Mouse (Mus musculus) urinary bladder, postnatal 36 days (tissue): ENCODE results near the gene Tead1.
A peak's percentile ranks its signal among the peaks of the same experiment; 100 is the strongest.

Source experiments
- DNase-seq, 2 experiments: peaks; one replicate each; pipeline ENCODE4 v3.0.0; 2022; ENCODE audit warnings: low spot score in 2 of 2, mixed read lengths in 1 of 2

Tead1 gene

DNA sequence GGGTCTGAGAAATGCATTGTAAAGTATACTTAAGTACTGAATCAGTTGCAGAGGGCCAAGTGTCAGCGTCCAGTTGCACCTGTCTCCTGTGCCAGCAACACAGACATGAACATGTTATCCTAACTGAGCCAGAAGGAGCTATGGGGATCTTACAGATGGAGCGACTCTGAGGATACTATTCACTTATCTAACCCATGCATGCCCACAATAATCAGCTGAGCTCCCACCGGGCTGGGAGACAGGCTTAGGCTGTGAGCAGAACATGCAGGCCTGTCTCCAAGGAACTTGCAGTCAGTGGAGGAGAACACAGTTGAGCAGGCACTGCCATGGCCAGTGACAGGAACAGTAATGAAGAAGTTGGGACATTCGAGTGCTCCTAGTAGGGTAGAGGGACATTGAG is 42.7 kb downstream of the Tead1 start:
- no peak for DNase-seq

DNA sequence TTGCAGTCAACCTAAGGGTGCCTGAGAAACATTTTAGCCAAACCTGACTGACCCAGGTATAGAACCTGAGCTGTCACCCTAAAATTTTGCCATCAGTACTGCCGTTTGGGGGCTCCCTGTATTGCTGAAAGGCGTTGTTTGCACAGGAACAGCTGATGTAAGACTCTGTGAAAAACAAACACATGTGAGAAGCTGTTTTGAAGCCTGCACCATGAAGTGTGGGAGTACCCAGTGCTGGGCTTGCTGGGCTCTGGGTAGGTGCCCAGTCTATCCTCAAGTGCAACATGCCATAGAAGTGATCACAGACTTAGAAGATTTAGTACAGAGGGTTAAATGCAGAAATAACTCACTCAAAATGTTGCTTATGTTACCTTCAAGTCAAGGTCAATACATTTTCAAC is 49.3 kb downstream of the Tead1 start:
- DNase-seq: no peak

DNA sequence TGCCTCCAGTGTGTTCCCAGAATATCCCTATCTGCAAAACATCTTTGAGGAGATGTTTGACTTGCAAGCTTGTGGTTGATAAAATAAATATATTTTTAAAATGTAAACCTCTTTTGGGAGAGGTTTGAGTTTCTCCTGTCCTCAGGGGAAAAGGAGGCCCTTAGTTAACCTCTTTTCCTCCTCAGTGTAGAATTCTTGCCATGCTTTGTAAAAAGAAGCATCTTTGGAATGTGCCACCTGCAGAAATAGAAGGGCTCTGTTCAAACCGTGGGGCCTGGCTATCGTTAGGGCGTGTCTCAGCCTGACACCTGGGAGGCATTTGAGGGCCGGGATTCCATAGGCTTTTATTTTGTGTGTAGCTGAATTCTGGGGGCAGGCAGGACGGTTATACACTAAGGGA is 51.1 kb downstream of the Tead1 start:
- DNase-seq: no peak

DNA sequence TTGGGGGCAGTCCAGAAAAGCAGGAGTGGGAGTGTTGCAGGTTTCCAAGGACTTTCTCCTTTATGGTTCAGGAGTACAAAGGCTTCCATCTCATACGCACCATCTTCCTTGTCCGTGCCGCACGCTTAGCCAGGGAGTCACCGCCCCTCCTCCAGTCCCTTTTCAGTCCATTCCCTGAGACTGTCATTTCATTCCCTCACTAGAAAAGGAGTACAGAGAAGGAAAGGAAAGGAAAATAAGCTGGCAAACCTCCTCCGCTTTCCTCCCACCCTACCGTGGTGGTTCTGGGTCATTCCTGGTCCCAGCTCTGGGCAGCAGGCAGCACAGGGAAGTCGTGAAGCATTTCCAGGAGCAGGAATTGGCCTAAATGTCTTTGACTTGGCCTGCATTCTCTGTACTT is 52.5 kb downstream of the Tead1 start:
- DNase-seq: no peak

DNA sequence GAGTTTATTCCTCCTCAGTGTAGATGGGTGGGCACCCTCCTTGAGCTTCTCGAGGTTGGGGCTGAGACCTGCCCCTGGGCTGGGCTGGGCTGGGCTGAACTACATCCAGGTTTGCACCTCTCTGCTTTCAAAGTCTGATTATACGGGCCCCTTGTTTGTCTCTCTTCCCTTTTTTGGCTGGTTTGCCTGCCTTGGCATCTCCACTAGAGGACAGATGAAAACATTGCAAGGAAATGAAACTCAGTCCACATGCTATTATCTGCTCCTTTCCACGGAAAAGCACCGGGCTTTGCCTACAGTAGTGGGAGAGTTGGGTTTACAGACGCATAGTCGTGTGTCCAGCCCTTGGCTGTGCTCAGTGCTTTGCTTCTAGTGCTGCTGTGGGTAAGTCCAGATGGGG is 60.1 kb downstream of the Tead1 start:
- DNase-seq: no peak

DNA sequence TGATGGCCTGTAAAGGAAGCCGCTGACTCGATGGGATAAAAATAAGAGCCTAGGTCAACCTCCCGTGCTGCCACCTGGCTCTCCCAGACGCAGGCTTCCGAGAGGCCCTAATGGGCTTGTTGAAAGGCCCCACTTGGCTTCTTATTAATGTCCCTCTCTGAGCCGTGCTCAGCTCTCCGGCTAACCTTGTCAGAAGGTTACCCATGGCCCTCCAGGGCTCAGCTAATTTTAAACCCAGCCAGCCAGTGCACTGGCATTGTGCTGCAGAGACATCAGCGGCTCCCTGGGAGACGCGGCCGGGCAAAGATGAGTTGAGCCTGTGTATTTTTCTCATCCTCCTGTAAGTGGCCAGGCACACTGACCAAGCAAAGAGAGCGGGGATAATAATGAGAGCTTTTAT is 62.7 kb downstream of the Tead1 start:
- DNase-seq: no peak

DNA sequence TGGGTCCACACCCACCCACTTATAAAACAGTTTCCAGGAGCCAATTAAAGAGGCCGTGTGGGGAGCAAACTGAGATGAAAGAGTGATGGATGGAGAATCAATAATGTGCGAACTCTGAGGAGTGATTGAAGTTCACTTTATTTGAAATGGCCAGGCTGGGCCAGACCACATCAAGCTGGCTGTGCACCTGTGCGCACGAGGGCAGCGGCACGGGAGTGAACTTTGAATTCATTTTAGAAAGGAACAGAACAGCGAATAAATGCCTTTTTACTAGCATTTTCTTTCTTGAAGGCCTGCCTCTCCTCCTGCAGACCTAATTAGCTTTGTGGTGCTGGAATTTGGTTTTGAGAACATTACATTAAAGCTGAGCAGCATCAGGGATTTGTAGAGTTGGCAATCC is 63.9 kb downstream of the Tead1 start:
- no peak for DNase-seq

DNA sequence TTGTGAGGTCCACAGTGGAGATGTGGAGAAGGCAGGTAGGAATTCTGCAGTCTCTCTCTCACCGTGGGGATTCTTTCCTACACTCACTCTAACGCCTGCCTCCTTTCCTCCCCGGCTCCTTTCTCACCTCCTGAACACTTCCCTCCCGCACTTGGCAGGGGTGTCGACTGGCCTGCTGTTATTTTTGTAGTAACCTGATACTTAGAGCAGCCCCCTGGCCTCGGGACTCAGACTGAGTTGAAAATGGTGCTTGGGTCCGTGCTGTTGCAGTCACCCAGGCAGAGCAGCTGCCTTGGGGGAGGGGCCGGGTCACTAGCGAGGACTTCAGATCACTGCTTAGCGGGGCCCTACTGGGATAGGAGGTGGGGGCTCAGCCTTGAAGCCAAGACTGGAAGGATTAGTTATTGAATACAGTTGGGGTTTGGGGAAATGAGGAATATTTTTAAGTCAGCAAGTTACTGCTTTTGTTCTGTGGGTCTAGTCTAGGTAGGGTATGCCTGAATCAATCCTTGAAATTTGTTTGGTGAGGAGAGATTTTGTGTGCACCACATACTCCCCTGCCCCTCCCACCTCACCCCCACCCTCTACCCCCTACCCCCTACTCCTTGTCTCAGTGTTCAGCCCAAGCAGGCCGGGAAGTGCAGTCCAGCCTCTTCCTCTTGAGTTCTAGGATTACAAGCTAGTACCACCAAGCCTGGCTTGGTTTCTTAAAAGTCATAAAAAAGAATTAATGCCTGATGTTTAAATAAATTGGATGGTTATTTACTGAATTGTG is 64.7 kb downstream of the Tead1 start:
- peak in 1 of 2 experiments; percentile 21 for DNase-seq

DNA sequence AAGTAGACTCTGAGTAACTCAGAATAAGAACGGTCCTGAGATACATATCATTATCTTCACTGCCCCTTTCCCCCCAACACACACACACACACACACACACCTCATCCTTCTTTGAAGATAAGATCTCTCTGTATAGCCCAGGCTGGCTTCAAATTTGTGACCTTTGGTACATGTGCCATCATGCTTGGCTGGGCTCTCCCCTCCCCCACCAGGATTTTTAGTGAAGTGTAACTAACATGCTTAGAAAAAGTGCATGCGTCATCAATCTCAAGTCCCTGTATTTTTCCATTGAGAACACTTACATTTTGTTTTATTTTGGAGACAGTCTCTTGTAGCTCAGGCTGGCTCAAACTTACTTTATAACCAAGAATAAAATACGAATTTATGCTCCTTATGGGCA is 68.1 kb downstream of the Tead1 start:
- no peak for DNase-seq

DNA sequence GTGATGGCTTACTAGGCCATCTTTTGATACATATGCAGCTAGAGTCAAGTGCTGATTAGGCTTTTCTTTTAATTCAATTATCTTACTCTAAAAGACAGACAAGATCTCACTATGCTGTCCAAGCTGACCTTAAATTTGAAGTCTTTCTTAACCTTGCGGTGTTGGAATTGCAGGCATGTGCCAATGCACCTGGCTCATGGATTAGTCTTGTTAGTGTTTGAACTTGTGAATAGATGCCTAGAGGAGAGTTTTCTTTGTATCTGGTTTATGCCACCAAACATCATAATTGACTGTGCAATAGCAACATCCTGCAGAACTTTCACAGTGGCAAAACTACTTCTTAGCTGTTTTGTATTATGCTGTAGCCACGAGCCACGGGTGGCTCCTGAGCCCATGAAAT is 68.7 kb downstream of the Tead1 start:
- no peak for DNase-seq

DNA sequence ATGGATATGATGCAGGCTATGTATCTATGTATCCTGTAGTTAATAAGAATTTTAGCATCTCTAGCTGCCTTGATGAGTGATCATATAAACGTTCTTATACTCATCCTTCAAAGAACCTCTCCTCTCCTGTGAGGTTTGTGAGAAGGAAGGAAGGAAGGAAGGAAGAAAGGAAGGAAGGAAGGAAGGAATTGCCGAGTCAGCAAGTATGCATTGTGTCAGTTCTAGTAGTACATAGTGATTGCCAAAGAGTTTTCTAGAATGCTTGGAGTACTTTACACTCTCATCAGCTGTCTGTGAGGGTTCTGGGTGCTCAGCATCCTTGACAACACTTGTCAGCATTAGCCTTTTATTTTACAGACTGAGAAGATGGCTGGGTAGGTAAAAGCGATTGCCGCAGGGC is 69.2 kb downstream of the Tead1 start:
- DNase-seq: no peak

DNA sequence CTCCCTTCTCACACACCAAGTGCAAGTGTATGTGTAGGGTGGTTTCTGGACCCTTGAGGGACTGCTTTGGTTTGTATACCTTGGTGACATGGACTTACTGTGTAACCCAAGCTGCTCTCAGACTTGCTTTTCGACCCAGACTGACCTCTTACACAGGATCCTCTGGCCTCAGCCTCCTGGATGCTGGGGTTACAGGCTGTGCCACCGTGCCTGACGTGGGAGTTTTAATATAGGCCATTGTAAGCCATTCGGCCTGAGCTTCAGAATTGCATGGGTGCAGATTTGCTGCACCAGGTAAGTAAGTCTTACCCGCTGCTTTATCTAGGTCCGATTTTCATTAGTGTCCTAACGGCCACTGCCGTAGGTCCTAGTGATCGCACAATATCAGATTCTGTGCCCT is 71.0 kb downstream of the Tead1 start:
- DNase-seq: no peak

DNA sequence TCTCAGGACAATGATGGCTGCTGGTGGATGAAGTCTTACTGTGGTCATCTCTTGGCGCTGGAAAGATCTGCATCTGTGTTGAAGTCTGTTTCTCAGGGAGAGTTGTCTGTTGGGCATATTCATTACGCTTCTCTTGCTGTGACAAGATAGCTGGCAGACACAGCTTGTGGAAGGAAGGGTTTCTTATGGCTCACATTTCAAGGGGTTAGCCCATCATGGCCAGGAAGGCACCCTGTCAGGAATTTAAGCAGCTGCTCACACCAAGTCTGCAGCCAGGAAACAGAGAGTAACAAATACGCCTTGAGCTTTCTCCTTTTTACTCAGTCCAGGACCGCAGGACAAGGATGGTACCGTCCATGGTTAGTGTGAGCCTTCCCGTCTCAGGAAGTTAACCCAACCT is 73.2 kb downstream of the Tead1 start:
- no peak for DNase-seq

DNA sequence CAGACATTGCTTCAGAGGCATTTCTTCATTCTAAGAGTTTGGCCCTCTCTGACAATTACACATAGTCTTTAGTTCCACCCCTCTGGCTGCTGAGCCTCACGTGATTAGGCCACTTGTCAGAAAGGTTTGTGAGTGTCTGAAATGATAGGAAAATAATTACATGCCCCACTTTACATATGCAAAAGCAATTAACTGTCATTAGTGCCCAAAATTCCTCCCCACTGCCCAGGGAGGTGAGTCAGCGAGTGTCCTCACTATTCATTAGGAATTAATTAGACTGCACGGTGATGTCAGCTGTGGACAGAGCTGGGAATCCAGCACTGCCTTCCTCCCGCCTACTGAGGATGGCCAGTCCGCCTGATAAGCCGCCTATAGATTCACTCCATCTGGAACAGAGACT is 74.2 kb downstream of the Tead1 start:
- DNase-seq: no peak

DNA sequence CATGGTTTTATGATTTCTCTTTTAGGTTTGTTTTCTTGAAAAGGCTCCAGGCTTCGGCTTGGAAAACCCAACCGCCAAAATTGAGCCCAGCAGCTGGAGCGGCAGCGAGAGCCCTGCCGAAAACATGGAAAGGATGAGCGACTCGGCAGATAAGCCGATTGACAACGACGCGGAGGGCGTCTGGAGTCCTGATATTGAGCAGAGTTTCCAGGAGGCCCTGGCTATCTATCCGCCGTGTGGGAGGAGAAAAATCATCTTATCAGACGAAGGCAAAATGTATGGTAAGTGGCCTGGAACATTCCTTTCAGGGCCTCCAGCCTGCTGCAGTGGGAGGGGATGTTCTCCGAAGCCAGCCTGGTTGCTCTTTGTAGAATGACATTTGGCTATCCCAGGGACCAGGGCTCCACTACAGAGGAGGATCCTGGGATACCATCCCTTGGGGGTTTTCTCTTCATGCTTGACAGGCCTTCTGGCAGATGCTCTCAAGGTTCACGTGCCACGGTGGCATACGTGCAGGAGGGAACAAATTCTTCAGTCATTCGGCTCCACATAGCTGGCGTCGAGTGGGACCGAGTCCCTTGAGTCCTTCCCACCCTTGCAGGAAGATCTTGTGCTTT is 80.3 kb downstream of the Tead1 start:
- no peak for DNase-seq

DNA sequence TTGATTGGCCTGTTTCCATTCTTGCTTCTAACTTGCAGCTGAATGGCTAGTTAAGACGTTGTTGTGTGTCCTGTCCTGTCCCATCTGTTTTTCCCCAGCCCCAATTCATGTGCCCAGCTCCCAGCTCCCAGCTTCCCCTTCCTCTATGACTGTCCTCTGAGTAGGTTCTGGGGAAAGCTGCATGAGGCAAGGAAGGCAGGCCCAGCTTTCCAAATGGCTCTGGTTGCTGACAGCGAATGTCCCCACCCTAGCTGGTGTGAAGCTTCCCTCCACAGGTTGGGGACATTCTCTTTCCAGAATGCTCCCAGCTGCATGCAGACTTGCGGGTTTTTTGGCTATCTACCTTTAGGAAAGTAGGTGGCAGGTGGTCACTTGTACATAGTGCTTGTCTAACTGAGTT is 81.2 kb downstream of the Tead1 start:
- no peak for DNase-seq

DNA sequence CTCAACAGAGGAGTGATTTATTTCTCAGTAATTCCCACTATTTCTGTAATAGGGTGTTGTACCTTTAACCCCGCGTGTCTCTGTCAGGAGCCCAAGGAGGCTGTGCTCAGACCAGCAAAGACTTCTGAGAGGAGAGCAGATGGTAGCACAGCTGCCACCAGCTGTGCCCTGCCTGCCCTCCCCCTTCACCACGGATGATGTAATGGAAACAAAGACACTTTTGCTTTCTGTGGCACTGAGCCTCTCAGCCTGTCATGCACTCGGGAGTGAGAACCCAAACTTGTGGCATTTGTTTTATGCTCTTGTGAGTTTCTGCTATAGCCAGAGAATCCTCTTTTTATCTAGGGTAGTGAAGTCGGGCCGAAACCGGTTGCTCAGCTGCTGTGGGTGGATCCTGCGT is 81.7 kb downstream of the Tead1 start:
- DNase-seq: peak in 1 of 2 experiments; percentile 22

DNA sequence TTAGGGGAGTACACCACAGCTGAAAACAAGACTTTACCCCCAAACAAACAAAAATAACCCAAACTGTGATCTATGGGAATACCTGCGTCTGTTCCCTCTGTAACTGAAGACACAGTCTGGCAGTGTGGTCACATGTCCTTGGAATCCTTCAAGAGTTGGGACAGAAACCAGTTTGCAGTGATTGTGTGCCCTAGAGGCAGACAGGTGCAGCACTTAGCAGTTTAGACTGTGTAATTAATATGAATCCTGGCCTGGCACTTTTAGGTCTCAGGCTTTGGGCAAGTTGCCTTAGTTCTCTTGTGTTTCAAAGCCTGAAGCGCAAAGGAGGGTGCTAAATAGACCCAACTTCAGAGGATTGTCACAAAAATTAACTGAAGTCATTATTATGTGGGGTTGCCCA is 83.8 kb downstream of the Tead1 start:
- DNase-seq: no peak

DNA sequence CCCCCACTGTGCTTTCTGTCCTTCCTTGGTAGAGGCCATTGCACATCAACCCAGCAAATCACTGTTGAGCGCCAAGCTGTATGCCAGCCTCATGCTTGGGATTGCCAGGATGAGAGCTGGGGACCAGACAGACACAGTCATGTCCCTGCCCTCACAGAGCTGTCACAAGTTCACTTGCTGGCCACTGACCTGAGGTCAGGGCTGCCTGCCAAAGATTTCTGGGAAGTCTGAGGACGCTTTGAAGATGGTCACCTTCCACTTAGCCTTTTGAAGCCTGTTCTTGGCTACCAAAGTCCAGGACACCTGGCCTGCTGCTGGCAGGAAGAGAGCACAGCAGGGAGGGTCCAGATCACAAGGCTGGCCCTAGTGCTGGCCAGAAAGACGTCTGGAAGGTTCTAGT is 84.4 kb downstream of the Tead1 start:
- DNase-seq: peak in 1 of 2 experiments; percentile 45

DNA sequence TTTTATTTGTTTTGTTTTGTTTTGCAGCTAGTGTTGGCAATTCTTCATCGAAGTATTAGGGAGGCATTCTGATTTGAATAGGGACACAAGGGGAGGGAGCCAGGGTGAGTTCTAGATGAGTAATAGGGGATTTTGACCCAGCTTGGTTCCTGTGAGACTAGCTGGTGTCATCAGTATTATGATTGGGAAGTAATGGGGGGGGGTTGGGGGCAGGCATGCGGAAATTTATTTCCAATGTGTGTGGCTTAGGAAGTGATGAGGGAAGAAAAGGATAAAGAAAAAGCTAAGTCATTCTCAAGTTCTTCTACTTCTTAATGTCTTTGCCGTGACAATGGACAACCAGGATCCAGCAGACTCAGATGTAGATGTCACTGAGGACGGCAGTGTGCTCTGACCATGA is 85.8 kb downstream of the Tead1 start:
- DNase-seq: no peak

DNA sequence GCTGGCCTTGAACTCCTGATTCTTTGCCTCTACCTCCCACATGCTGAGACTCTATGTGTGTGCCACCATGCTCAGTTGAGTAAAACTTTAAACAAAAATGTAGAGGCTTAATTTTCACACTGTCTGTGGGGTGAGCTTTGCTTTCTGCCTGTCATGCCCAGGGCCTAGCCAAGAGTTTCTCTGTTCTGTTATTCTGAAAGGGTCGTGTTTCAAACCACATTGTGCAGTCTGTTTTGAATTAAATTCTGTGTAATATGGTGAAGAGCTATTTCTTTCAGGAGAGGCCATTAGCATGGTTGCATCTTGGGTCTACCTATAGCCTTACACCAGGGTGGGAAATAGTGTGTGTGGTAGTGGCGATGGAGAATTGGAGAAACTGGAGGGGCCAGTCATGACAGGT is 90.7 kb downstream of the Tead1 start:
- no peak for DNase-seq

DNA sequence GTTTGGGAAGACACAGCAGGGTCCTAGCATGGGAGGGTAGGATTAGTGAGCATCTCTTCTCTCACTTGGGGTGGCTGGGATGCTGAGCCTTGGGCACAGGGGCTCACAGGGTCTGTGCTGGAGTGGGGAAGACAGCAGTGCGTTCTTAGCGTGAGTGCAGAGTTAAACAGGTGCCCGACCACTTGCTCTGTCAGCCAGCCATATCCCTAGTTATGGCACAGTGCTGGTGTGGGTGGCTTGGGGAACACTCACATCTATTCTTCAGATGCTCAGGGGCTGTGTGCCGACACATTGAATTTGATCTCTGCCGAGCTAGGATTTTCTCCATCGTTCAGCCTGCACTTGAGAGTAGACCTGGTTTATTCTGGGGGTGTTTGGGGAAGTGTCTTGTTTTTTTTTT is 92.3 kb downstream of the Tead1 start:
- DNase-seq: no peak

DNA sequence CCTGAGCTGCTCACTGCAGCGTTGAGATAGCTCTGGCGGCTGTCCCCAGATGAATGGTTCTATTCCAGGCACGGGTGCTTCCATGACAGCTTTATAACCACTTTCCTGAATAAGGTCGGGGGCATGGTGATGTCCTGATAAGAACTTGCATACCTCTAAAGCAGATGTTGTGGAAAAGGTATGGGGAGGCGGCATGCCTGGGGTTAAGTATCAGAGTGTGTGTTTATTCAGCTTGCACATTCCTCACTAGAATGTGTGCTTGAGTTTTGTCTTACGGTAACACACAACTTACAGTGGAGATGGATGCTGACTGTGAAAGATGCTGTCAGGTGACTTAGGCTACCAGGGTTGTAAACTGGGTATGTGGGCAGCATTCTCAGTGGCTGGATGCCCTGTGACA is 93.7 kb downstream of the Tead1 start:
- DNase-seq: no peak

DNA sequence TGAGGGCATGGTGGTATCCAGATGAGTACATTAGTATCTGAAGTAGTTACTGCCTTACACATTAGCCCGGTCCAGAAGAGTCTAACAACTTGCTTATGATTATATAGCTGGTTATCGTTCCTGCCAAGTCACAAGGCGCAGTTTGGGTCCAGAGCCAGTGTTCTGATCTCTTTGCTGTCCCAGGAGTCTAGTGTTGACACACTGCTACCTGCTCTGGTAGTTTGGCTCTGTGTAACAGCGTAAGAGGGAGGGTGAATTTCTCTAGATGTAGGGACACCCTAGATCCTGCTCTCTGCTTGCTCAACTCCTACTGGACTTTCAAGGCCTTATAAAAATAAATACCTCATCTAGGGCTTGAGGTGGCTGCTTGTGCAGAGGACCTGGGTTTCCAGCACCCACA is 94.5 kb downstream of the Tead1 start:
- DNase-seq: no peak
